Mouse (Mus musculus): ENCODE measurements around the gene Anapc15-ps. TPM values are rescaled to one million over a fixed set of nuclear protein-coding genes. Genes with fewer than 3 reads are reported as not detected.

Anapc15-ps gene
- polyA plus RNA-seq, 1 experiment from 2014 or later, result not detected

GRCm38 (mm10) chr10:95683735-95684134, 10.5 kb upstream of the Anapc15-ps start:
- ATAC-seq, result no peak
- no peak overlapping the region for H3K27ac ChIP-seq (ENCODE audit: low read length)
- H3K9ac ChIP-seq (ENCODE audit: low read depth, low read length), result no peak overlapping the region
- H3K4me3 ChIP-seq (ENCODE audit: low read length), result no peak overlapping the region
- no peaks in the 10 kb centered on the region for H3K9me3 ChIP-seq (ENCODE audit: control insufficient read depth, low read length)
- 0 out of 2 replicates have a peak, but pooled peaks cover 7% of the 10 kb centered on the region for H3K4me1 ChIP-seq (ENCODE audit: control insufficient read depth, insufficient read depth, low read length)
- H3K27me3 ChIP-seq (replicated peaks; ENCODE audit: control insufficient read depth, insufficient read depth, low read length), result no peaks in the 10 kb centered on the region
- no peak overlapping the region for H3K4me2 ChIP-seq (ENCODE audit: low read depth, low read length)
- H3K36me3 ChIP-seq (ENCODE audit: control insufficient read depth, insufficient read depth, low read length), result no peaks in the 10 kb centered on the region
- WGBS, result 92% methylated on average over 3 of the region's 3 CpGs

DNA sequence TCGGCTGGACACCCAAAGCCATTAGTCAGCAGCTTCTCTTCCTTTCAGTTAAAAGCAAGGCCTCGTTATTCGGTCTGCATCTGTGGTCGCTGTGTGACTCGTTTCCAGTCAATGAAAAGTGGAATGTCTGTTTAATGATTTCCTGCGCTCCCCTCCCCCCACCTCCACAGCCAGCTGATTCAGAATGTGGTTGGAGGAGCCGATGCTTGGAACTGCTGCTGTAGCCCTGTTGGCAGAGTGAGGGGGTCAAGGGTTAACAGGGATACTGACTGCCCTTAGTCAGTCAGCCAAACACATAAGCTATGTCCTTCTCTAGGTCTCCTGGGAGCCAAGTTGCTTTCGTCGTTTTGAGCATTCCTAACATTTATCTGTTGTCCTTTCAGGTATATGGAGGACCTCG, 9.7 kb upstream of the Anapc15-ps start:
- Histone ChIP-seq H3K27ac (ENCODE audit: low read length) (no peak overlapping the region), H3K4me1 (ENCODE audit: control insufficient read depth, insufficient read depth, low read length) (0 out of 2 replicates have a peak, but pooled peaks cover 7% of the 10 kb centered on the region), H3K4me3 (ENCODE audit: low read length) (no peak overlapping the region), H3K4me2 (ENCODE audit: low read depth, low read length) (no peak overlapping the region), H3K9me3 (ENCODE audit: control insufficient read depth, low read length) (no peaks in the 10 kb centered on the region), H3K27me3 (replicated peaks; ENCODE audit: control insufficient read depth, insufficient read depth, low read length) (no peaks in the 10 kb centered on the region), H3K9ac (ENCODE audit: low read depth, low read length) (no peak overlapping the region), H3K36me3 (ENCODE audit: control insufficient read depth, insufficient read depth, low read length) (no peaks in the 10 kb centered on the region)
- WGBS, result 60% methylated on average over 10 of the region's 10 CpGs
- ATAC-seq, result no peak

GRCm38 (mm10) chr10:95682091-95682740, 9.0 kb upstream of the Anapc15-ps start:
- H3K4me2 ChIP-seq (ENCODE audit: low read depth, low read length), result no peak overlapping the region
- H3K4me1 ChIP-seq (ENCODE audit: control insufficient read depth, insufficient read depth, low read length), result 0 out of 2 replicates have a peak, but pooled peaks cover 7% of the 10 kb centered on the region
- no peak overlapping the region for H3K9ac ChIP-seq (ENCODE audit: low read depth, low read length)
- H3K9me3 ChIP-seq (ENCODE audit: control insufficient read depth, low read length), result no peaks in the 10 kb centered on the region
- no peak for ATAC-seq
- H3K27ac ChIP-seq (ENCODE audit: low read length), result no peak overlapping the region
- 76% methylated on average over 9 of the region's 9 CpGs for WGBS
- no peaks in the 10 kb centered on the region for H3K36me3 ChIP-seq (ENCODE audit: control insufficient read depth, insufficient read depth, low read length)
- H3K27me3 ChIP-seq (replicated peaks; ENCODE audit: control insufficient read depth, insufficient read depth, low read length), result no peaks in the 10 kb centered on the region
- no peak overlapping the region for H3K4me3 ChIP-seq (ENCODE audit: low read length)

- Histone ChIP-seq H3K4me1 (ENCODE audit: control insufficient read depth, insufficient read depth, low read length) (0 out of 2 replicates have a peak, but pooled peaks cover 7% of the 10 kb centered on the region), H3K9me3 (ENCODE audit: control insufficient read depth, low read length) (no peaks in the 10 kb centered on the region), H3K36me3 (ENCODE audit: control insufficient read depth, insufficient read depth, low read length) (no peaks in the 10 kb centered on the region), H3K9ac (ENCODE audit: low read depth, low read length) (no peak overlapping the region), H3K27ac (ENCODE audit: low read length) (no peak overlapping the region), H3K4me3 (ENCODE audit: low read length) (peak overlapping the region; percentile 27), H3K4me2 (ENCODE audit: low read depth, low read length) (no peak overlapping the region), H3K27me3 (replicated peaks; ENCODE audit: control insufficient read depth, insufficient read depth, low read length) (no peaks in the 10 kb centered on the region)
- no peak for ATAC-seq
- 66% methylated on average over 4 of the region's 4 CpGs for WGBS
These were observed 8.2 kb upstream of the Anapc15-ps start for GRCm38 (mm10) chr10:95681481-95681880.

GRCm38 (mm10) chr10:95681058-95681440, 7.8 kb upstream of the Anapc15-ps start:
- H3K36me3 ChIP-seq (ENCODE audit: control insufficient read depth, insufficient read depth, low read length), result no peaks in the 10 kb centered on the region
- H3K27me3 ChIP-seq (replicated peaks; ENCODE audit: control insufficient read depth, insufficient read depth, low read length), result no peaks in the 10 kb centered on the region
- peak overlapping the region; percentile 45 for H3K4me2 ChIP-seq (ENCODE audit: low read depth, low read length)
- H3K27ac ChIP-seq (ENCODE audit: low read length), result peak overlapping the region; percentile 57
- 0 out of 2 replicates have a peak, but pooled peaks cover 7% of the 10 kb centered on the region for H3K4me1 ChIP-seq (ENCODE audit: control insufficient read depth, insufficient read depth, low read length)
- peak overlapping the region; percentile 31 for H3K4me3 ChIP-seq (ENCODE audit: low read length)
- WGBS, result 47% methylated on average over 7 of the region's 7 CpGs
- H3K9ac ChIP-seq (ENCODE audit: low read depth, low read length), result 0 out of 2 replicates have a peak overlapping the region, but pooled peaks have one; percentile 33
- no peaks in the 10 kb centered on the region for H3K9me3 ChIP-seq (ENCODE audit: control insufficient read depth, low read length)
- peak; percentile 91 for ATAC-seq

DNA sequence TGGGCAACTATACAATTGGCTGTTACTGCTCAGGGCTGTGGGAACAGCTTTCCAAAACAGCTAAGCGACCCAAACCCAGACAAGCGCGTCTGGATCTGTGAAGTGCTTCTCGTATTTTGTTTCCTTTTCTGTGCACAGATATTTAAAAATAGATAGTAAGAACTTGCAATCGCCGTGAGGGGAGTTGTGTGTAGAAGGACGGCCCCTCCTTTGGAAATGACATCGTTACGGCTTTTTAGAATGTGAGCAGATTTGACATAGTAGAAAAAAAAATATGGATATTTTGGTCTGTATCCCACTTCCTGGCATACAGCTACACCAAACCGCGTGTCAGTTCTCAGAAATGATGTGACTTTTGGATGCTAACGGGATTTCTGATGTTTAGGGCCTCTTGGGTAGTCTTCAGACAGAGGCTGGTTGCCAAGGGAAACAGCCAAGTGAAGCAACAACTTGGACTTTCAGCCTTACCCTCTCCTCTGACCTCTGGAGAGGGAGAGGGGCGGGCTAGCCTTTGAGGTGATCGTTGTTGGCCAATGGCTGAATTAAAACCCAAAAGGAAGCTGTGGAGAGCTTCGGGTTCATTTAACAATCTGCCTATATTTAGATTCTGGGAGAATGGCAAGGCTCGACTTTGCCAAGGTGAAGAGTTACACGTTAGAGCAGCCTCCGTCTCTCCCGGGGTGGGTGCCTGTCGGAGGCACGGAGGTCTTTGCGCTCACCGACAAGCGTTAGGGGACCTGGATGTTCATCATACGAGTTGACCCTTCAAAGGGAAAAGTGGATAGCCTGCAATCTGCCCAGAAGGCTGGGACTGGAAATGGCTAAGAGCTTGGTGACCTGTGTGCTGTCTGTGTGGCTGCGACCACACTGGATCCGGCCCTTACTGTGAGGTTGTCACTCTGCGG, 7.2 kb upstream of the Anapc15-ps start:
- peak; percentile 29 for ATAC-seq
- WGBS, result 59% methylated on average over 28 of the region's 28 CpGs
- Histone ChIP-seq H3K36me3 (ENCODE audit: control insufficient read depth, insufficient read depth, low read length) (no peaks in the 10 kb centered on the region), H3K27me3 (replicated peaks; ENCODE audit: control insufficient read depth, insufficient read depth, low read length) (no peaks in the 10 kb centered on the region), H3K27ac (ENCODE audit: low read length) (peak overlapping the region; percentile 57), H3K9me3 (ENCODE audit: control insufficient read depth, low read length) (no peaks in the 10 kb centered on the region), H3K9ac (ENCODE audit: low read depth, low read length) (0 out of 2 replicates have a peak overlapping the region, but pooled peaks have one; percentile 33), H3K4me3 (ENCODE audit: low read length) (peak overlapping the region; percentile 31; the same call in 1 of the 2 replicates), H3K4me2 (ENCODE audit: low read depth, low read length) (peak overlapping the region; percentile 45), H3K4me1 (ENCODE audit: control insufficient read depth, insufficient read depth, low read length) (0 out of 2 replicates have a peak, but pooled peaks cover 7% of the 10 kb centered on the region)

GRCm38 (mm10) chr10:95679131-95679530, 5.9 kb upstream of the Anapc15-ps start:
- ATAC-seq, result no peak
- no peak overlapping the region for H3K9ac ChIP-seq (ENCODE audit: low read depth, low read length)
- H3K4me3 ChIP-seq (ENCODE audit: low read length), result no peak overlapping the region
- 0 out of 2 replicates have a peak, but pooled peaks cover 7% of the 10 kb centered on the region for H3K4me1 ChIP-seq (ENCODE audit: control insufficient read depth, insufficient read depth, low read length)
- WGBS, result 82% methylated on average over 5 of the region's 5 CpGs
- H3K4me2 ChIP-seq (ENCODE audit: low read depth, low read length), result no peak overlapping the region
- H3K27ac ChIP-seq (ENCODE audit: low read length), result no peak overlapping the region
- no peaks in the 10 kb centered on the region for H3K9me3 ChIP-seq (ENCODE audit: control insufficient read depth, low read length)
- no peaks in the 10 kb centered on the region for H3K27me3 ChIP-seq (replicated peaks; ENCODE audit: control insufficient read depth, insufficient read depth, low read length)
- no peaks in the 10 kb centered on the region for H3K36me3 ChIP-seq (ENCODE audit: control insufficient read depth, insufficient read depth, low read length)

- Histone ChIP-seq H3K9me3 (ENCODE audit: control insufficient read depth, low read length) (no peaks in the 10 kb centered on the region), H3K4me1 (ENCODE audit: control insufficient read depth, insufficient read depth, low read length) (0 out of 2 replicates have a peak, but pooled peaks cover 7% of the 10 kb centered on the region), H3K36me3 (ENCODE audit: control insufficient read depth, insufficient read depth, low read length) (no peaks in the 10 kb centered on the region), H3K27me3 (replicated peaks; ENCODE audit: control insufficient read depth, insufficient read depth, low read length) (no peaks in the 10 kb centered on the region), H3K4me2 (ENCODE audit: low read depth, low read length) (no peak overlapping the region), H3K4me3 (ENCODE audit: low read length) (no peak overlapping the region), H3K27ac (ENCODE audit: low read length) (no peak overlapping the region), H3K9ac (ENCODE audit: low read depth, low read length) (no peak overlapping the region)
- no peak for ATAC-seq
- WGBS, result 85% methylated on average over 2 of the region's 2 CpGs
These were observed 5.4 kb upstream of the Anapc15-ps start for GRCm38 (mm10) chr10:95678661-95679060.

GRCm38 (mm10) chr10:95678241-95678640, 5.0 kb upstream of the Anapc15-ps start:
- Histone ChIP-seq H3K27me3 (replicated peaks; ENCODE audit: control insufficient read depth, insufficient read depth, low read length) (no peaks in the 10 kb centered on the region), H3K4me2 (ENCODE audit: low read depth, low read length) (no peak overlapping the region), H3K27ac (ENCODE audit: low read length) (peak overlapping the region; percentile 11; the same call in 1 of the 2 replicates), H3K36me3 (ENCODE audit: control insufficient read depth, insufficient read depth, low read length) (no peaks in the 10 kb centered on the region), H3K9ac (ENCODE audit: low read depth, low read length) (no peak overlapping the region), H3K4me1 (ENCODE audit: control insufficient read depth, insufficient read depth, low read length) (0 out of 2 replicates have a peak, but pooled peaks cover 7% of the 10 kb centered on the region), H3K4me3 (ENCODE audit: low read length) (no peak overlapping the region), H3K9me3 (ENCODE audit: control insufficient read depth, low read length) (no peaks in the 10 kb centered on the region)
- no peak for ATAC-seq
- WGBS, result 63% methylated on average over 7 of the region's 7 CpGs
